Mouse (Mus musculus): ENCODE measurements around the gene Olfr625-ps1. TPM values are rescaled to one million over a fixed set of nuclear protein-coding genes. Genes with fewer than 3 reads are reported as not detected.
"Not testable (repeated sequence)": the region's sequence is repeated elsewhere in the genome, so short reads cannot be mapped to it uniquely, and the experiment has no call there.

Gene Olfr625-ps1
- total RNA-seq (2022), result not detected

DNA sequence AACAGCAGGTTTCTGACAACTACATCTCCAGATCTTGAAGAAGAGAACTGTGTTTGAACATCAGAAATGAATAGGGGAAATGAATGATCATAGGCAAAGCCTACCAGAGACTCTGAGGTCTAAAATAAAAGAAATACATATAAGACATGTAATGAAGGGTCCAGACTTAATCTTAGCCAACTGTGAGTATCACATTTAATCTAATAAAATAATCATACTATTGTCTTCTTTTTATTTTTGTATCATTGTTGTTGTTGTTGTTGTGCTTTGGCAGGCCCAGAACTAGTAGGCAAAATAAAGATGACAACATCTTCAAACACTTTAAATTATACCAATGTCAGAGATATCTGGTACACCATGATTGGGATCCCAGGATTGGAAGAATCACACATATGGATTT is at the start of gene Olfr625-ps1:
Olfr625-ps1 (plus strand) TSS at position 301 of the 400 bp plus-strand sequence.
- no peak for DNase-seq (ENCODE audit: low spot score in 2 of 2)

DNA sequence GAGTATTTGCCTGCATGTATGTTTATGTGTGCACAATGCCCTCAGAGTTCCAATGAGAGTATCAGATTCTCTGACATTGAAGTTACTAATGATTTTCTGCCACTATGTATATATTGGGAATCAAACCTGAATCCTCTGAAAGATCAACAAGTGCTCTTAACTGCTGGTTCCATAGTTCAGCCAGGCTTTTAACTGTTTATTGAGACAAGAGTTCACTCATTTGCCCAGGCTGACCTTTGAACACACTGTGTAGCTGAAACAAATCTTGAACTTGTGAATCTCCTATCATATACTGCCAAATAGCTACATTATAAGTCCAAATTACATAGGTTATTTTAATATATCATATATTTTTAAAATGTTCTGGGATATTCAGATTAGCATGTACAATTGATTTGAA is 45.7 kb upstream of the Olfr625-ps1 start:
- DNase-seq (ENCODE audit: low spot score in 2 of 2), result no peak

DNA sequence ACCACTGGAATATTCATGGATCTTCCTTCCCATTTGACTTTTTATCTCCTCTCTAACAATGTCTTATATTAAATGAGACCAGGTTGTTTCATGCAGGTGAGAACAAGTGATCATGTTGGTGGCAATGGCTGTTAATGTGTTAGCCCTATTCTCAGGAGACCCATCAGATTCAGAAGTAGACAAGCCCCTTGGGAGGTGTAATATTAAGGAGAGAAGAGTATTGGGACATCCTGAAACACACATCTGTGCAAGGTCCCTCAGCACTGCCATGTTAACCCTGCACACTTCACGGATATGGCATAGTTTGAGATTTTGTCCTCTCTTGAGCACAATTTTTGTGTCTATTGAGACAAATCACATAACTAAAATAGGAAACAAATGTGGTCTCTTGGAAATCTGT is 39.9 kb upstream of the Olfr625-ps1 start, which contains the start of gene Olfr622:
Olfr622 (minus strand) TSS at position 101 of the 400 bp plus-strand sequence.
- DNase-seq (ENCODE audit: low spot score in 2 of 2), result no peak

DNA sequence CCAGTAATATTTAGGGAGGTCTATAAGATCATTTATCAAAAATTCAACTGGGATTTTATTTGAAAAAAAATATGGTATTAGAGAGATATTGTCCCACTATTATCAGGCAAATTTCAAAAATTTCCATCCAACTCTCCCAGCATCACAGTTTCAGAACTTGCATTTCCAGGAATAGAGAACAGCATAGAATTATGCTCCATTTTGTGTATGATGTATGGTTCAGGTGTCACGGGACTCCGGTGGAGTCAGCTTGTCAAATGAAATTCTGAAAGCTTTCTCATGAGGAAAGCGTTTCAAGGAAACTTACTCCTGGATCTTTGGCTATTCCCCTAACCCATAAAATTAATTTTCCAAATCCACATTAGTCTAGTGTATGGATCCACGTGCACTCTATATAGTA is 38.5 kb upstream of the Olfr625-ps1 start:
- no peak for DNase-seq (ENCODE audit: low spot score in 2 of 2)

DNA sequence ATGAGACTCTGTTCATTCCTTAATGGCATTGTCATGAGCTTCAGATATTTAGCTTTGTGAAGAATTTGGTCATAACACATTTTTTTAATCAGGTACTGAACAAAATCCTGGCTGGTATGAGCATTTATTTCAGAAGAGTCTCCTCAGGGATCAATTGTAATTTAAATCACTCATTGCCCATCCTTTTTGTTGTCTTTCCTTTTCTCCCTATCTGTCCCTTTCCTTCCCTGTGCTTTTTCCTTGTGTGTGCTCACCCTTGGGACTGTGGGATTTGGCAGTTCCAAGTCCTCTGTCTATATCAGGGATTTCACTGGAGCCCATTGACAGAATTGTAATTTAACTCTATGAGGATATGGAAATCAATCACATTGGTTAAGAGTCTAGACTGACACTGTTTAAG is 18.9 kb upstream of the Olfr625-ps1 start, which contains the start of gene Olfr623:
Olfr623 (minus strand) TSS at position 101 of the 400 bp plus-strand sequence.
- no peak for DNase-seq (ENCODE audit: low spot score in 2 of 2)

DNA sequence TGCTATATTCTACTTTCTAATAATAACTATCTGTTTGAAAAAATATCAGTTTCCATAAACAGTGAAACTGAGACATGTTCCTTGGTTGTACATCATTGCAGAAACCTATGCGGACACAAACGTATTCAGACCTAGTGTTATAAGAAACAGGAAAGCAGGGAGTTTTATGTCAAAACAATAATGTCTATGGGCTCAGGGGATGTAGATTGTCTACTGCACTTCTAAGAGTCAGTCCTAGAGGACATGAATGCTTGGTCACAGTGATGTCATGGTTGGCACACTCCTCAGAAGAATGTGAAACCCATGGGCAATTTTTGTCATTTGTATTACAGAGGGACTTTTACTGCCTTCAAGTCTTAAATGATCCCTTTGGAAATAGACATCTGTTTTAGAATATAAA is 11.4 kb upstream of the Olfr625-ps1 start, which contains the start of gene Olfr624:
Olfr624 (minus strand) TSS at position 101 of the 400 bp plus-strand sequence.
- DNase-seq (ENCODE audit: low spot score in 2 of 2), result no peak

DNA sequence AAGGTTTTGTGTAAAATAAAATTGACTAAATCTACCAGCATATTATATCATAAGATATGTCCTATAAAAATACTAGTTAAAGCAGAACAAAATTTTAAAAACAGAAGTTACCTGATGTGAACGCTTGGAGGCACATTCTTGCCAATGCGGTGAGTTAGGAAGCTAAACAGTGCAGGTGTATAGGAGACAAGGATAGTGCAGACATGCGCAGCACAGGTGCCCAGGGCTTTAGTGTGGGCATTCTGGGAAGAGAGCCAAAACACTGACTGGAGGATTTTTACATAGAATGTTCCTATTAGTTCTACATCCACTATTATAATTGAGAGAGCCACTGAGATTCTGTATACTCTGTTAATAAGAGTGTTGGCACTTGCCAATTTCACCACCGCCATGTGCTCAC is 16.9 kb downstream of the Olfr625-ps1 start:
- no peak for DNase-seq (ENCODE audit: low spot score in 2 of 2)

DNA sequence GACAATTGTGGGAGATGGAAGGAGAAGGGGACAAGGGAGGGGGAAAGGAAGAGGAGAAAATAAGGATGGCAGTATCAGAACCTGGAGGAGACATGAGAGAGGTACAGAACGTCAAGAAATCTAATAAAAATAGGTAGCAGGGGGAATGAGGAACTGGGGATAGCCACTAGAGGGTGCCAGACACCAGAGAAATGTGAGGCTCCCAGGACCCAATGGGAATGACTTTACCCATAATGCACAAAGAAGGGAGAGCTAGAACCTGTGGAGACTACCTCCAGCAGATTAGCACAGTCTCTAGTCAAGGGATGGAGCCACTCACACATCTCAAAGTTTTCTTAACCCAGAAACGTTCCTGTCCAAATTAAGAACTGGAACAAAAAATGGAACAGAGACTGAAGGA is 29.5 kb downstream of the Olfr625-ps1 start:
- DNase-seq (ENCODE audit: low spot score in 2 of 2), result no peak

DNA sequence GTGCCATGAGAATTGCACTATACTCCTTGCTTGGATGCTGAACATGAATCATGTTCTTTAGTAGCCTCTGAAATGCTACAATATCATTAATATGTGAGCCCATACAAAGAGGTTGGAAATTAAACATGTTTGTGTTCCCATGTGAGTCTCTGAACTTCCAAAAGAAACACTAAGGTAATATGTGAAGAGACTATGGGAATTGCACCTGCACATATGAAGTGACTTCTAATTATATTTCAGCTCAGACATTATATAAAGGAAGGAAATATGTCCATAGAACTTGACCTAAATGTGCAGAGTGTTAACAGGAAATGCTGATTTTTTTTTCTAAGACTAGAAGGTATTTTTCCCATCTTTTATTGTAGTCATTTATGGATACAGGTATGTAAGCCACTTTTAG is 31.9 kb downstream of the Olfr625-ps1 start, which contains the start of gene Olfr243:
Olfr243 (plus strand) TSS at position 301 of the 400 bp plus-strand sequence.
- no peak for DNase-seq (ENCODE audit: low spot score in 2 of 2)

DNA sequence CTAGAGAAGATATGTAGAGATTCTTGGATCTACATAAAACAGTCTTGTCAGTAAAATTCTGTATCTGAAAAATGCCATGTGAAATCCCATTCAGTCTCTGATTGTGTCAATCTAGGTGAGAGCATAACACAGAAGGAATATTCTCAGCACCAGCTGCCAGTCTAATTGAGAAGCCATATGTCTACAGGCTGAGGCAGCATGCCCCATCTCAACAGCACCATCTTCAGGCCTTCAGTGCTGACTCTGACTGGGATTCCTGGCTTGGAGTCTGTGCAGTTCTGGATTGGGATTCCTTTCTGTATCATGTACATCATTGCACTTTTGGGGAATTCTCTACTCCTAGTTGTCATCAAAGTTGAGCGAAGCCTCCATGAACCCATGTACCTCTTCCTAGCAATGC is 33.9 kb downstream of the Olfr625-ps1 start:
- DNase-seq (ENCODE audit: low spot score in 2 of 2), result not testable (repeated sequence)

DNA sequence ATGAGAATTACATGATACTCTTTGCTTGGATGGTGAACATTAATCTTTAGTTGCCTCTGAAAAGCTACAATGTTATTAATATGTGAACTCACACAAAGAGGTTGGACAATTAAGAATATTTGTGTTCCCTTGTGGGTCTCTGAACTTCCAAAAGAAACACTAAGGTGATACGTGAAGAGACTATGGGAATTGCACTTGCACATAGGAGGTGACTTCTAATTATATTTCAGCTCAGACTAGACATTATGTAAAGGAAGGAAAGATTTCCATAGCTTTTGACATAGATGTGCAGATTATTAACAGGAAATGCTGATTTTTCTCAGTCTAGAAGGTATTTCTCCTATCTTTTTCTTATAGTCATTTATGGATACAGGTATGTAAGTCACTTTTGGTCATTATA is 47.6 kb downstream of the Olfr625-ps1 start, which contains the start of gene Olfr628:
Olfr628 (plus strand) TSS at position 301 of the 400 bp plus-strand sequence.
- no peak for DNase-seq (ENCODE audit: low spot score in 2 of 2)

Other genes with a start within 250 kb of the Olfr625-ps1 start
- not detected for gene Olfr605, start 237.3 kb upstream of the Olfr625-ps1 start, total RNA-seq (2022)
- gene Olfr606, start 233.7 kb upstream of the Olfr625-ps1 start, total RNA-seq (2022), result not detected
- gene Olfr607, start 218.6 kb upstream of the Olfr625-ps1 start, total RNA-seq (2022), result not detected
- not detected for gene Olfr608, start 212.8 kb upstream of the Olfr625-ps1 start, total RNA-seq (2022)
- not detected for gene Olfr609, start 184.7 kb upstream of the Olfr625-ps1 start, total RNA-seq (2022)
- gene Olfr610, start 170.6 kb upstream of the Olfr625-ps1 start, total RNA-seq (2022), result not detected
- gene Olfr611, start 161.9 kb upstream of the Olfr625-ps1 start, total RNA-seq (2022), result not detected
- not detected for gene Olfr612, start 140.0 kb upstream of the Olfr625-ps1 start, total RNA-seq (2022)
- gene Olfr613, start 134.6 kb upstream of the Olfr625-ps1 start, total RNA-seq (2022), result not detected
- gene Olfr615, start 126.6 kb upstream of the Olfr625-ps1 start, total RNA-seq (2022), result not detected
- gene Olfr616, start 113.6 kb upstream of the Olfr625-ps1 start, total RNA-seq (2022), result not detected
- not detected for gene Olfr617, start 109.7 kb upstream of the Olfr625-ps1 start, total RNA-seq (2022)
- gene Olfr618, start 92.6 kb upstream of the Olfr625-ps1 start, total RNA-seq (2022), result not detected
- gene Olfr619, start 82.1 kb upstream of the Olfr625-ps1 start, total RNA-seq (2022), result not detected
- not detected for gene Olfr620, start 70.2 kb upstream of the Olfr625-ps1 start, total RNA-seq (2022)
- gene Olfr622, start 40.0 kb upstream of the Olfr625-ps1 start, total RNA-seq (2022), result not detected
- not detected for gene Olfr623, start 19.0 kb upstream of the Olfr625-ps1 start, total RNA-seq (2022)
- gene Olfr624, start 11.5 kb upstream of the Olfr625-ps1 start, total RNA-seq (2022), result not detected
- gene Olfr243, start 32.0 kb downstream of the Olfr625-ps1 start, total RNA-seq (2022), result not detected
- not detected for gene Olfr628, start 47.7 kb downstream of the Olfr625-ps1 start, total RNA-seq (2022)
- gene Olfr629, start 62.2 kb downstream of the Olfr625-ps1 start, total RNA-seq (2022), result not detected
- gene Olfr630, start 74.6 kb downstream of the Olfr625-ps1 start, total RNA-seq (2022), result not detected
- not detected for gene Olfr69, start 88.9 kb downstream of the Olfr625-ps1 start, total RNA-seq (2022)
- not detected for gene Olfr68, start 97.0 kb downstream of the Olfr625-ps1 start, total RNA-seq (2022)
- not detected for gene Olfr67, start 109.1 kb downstream of the Olfr625-ps1 start, total RNA-seq (2022)
- gene Hbb-bt, start 131.3 kb downstream of the Olfr625-ps1 start, total RNA-seq (2022), result 10 to 100 TPM; 11.6 to 30.4 (median 18.8) TPM
- 100 to 1,000 TPM; 150 to 315 (median 224) TPM for gene Hbb-bs, start 145.4 kb downstream of the Olfr625-ps1 start, total RNA-seq (2022)
- not detected for gene Hbb-bh2, start 157.8 kb downstream of the Olfr625-ps1 start, total RNA-seq (2022)
- not detected for gene Hbb-bh1, start 160.4 kb downstream of the Olfr625-ps1 start, total RNA-seq (2022)
- not detected for gene Hbb-y, start 170.5 kb downstream of the Olfr625-ps1 start, total RNA-seq (2022)
- gene Olfr66, start 203.5 kb downstream of the Olfr625-ps1 start, total RNA-seq (2022), result not detected
- gene Olfr64, start 211.8 kb downstream of the Olfr625-ps1 start, total RNA-seq (2022), result not detected
- gene Olfr65, start 220.8 kb downstream of the Olfr625-ps1 start, total RNA-seq (2022), result not detected
- not detected for gene Olfr631, start 246.1 kb downstream of the Olfr625-ps1 start, total RNA-seq (2022)